Mouse (Mus musculus) lung, embryonic 16.5 days (tissue): ENCODE results near the gene Sphkap. TPM values are rescaled to one million over a fixed set of nuclear protein-coding genes. Genes with fewer than 3 reads are reported as not detected.

Experiments used
- ATAC-seq: fragments of 200-750 bp; cut with Nextera tagmentation; 2 replicates; pipeline ENCODE4 v1.8.0; 2017; ENCODE audit warnings: low read depth, mild to moderate bottlenecking, moderate library complexity
- H3K27ac ChIP-seq: fragments of 300-500 bp; sonication (generic); 2 replicates; pipeline ENCODE4 v1.5.1; 2014; ENCODE audit warnings: mild to moderate bottlenecking, control low read depth, low read length
- H3K27me3 ChIP-seq: fragments of 300-500 bp; sonication (generic); 2 replicates; pipeline ENCODE4 v1.6.1; 2014; ENCODE audit warnings: low read depth, low read length, mixed read lengths; ENCODE audit not compliant: control insufficient read depth, insufficient read depth
- H3K36me3 ChIP-seq: fragments of 300-500 bp; sonication (generic); 2 replicates; pipeline ENCODE4 v1.6.1; 2014; ENCODE audit warnings: low read length; ENCODE audit not compliant: control insufficient read depth, insufficient read depth
- H3K4me1 ChIP-seq: fragments of 300-500 bp; sonication (generic); replicated peaks from 2 replicates; pipeline ENCODE4 v1.6.1; 2014; ENCODE audit warnings: low read length, mixed read lengths; ENCODE audit not compliant: control insufficient read depth, insufficient read depth
- H3K4me2 ChIP-seq: fragments of 300-500 bp; sonication (generic); 2 replicates; pipeline ENCODE4 v1.6.1; 2014; ENCODE audit warnings: low read depth, low read length, control low read depth
- H3K4me3 ChIP-seq: fragments of 300-500 bp; sonication (generic); 2 replicates; pipeline ENCODE4 v1.5.1; 2014; ENCODE audit warnings: mild to moderate bottlenecking, low read length, control low read depth
- H3K9ac ChIP-seq: fragments of 300-500 bp; sonication (generic); 2 replicates; pipeline ENCODE4 v1.6.1; 2014; ENCODE audit warnings: low read length, control low read depth
- H3K9me3 ChIP-seq: fragments of 300-500 bp; sonication (generic); 2 replicates; pipeline ENCODE4 v1.6.1; 2016; ENCODE audit warnings: low read length; ENCODE audit not compliant: control insufficient read depth
- WGBS: fragments of 180-500 bp; shearing (Covaris S2); extraction: QIAGEN DNeasy Blood & Tissue Kit; methylation state at CpG from one replicate; pipeline ENCODE4 v1.1.7; 2014; 5-methylcytosine and 5-hydroxymethylcytosine counted together
- polyA plus RNA-seq: library from polyadenylated mRNA; unstranded; fragments of >200 nt; fragmentation: Nextera tagmentation; extraction: Ambion mirVana; gene quantifications from 2 replicates; pipeline ENCODE4 v1.2.1, GENCODE M21; 2015

Sphkap gene
- polyA plus RNA-seq, result 0.62 and 1.1 TPM in 2 replicates

- Histone ChIP-seq H3K27ac (no peak within 1 kb of the TSS), H3K9me3 (no peaks in the 10 kb centered on the region), H3K4me3 (peak within 1 kb of the TSS; percentile 48), H3K36me3 (no peaks in the 10 kb centered on the region), H3K4me1 (no peaks in the 10 kb centered on the region), H3K4me2 (peak within 1 kb of the TSS; percentile 74), H3K9ac (peak within 1 kb of the TSS; percentile 8), H3K27me3 (no peaks in the 10 kb centered on the region)
- ATAC-seq, result peak; percentile 79
- WGBS, result under 1% methylated on average over 16 of the region's 16 CpGs
Measured at GRCm38 (mm10) chr1:83408021-83408464, at the start of gene Sphkap. Gene Sphkap, minus strand, starts transcription at chr1:83408200.

- ATAC-seq, result no peak
Measured at GRCm38 (mm10) chr1:83451291-83451690, 43.3 kb upstream of the Sphkap start.

GRCm38 (mm10) chr1:83440422-83440821, 32.4 kb upstream of the Sphkap start:
- H3K4me3 ChIP-seq, result no peak overlapping the region
- no peaks in the 10 kb centered on the region for H3K27me3 ChIP-seq
- 89% methylated on average over 2 of the region's 2 CpGs for WGBS
- H3K36me3 ChIP-seq, result no peaks in the 10 kb centered on the region
- no peaks in the 10 kb centered on the region for H3K4me1 ChIP-seq
- ATAC-seq, result no peak
- H3K4me2 ChIP-seq, result no peak overlapping the region
- no peak overlapping the region for H3K27ac ChIP-seq
- no peaks in the 10 kb centered on the region for H3K9me3 ChIP-seq
- no peak overlapping the region for H3K9ac ChIP-seq

More at GRCm38 (mm10) chr1:83451291-83451690, 43.3 kb upstream of the Sphkap start:
- WGBS, result 49% methylated on average over 5 of the region's 5 CpGs
- Histone ChIP-seq H3K9ac (no peak overlapping the region), H3K9me3 (no peaks in the 10 kb centered on the region), H3K27me3 (no peaks in the 10 kb centered on the region), H3K27ac (no peak overlapping the region), H3K4me2 (no peak overlapping the region), H3K4me3 (no peak overlapping the region), H3K36me3 (no peaks in the 10 kb centered on the region), H3K4me1 (no peaks in the 10 kb centered on the region)

- Histone ChIP-seq H3K9ac (no peak overlapping the region), H3K36me3 (no peaks in the 10 kb centered on the region), H3K4me2 (no peak overlapping the region), H3K9me3 (no peaks in the 10 kb centered on the region), H3K4me1 (no peaks in the 10 kb centered on the region), H3K27me3 (no peaks in the 10 kb centered on the region), H3K27ac (no peak overlapping the region), H3K4me3 (no peak overlapping the region)
- no peak for ATAC-seq
- WGBS, result 89% methylated on average over 3 of the region's 3 CpGs
Measured at GRCm38 (mm10) chr1:83433932-83434331, 25.9 kb upstream of the Sphkap start.

GRCm38 (mm10) chr1:83429866-83430265, 21.9 kb upstream of the Sphkap start:
- H3K9me3 ChIP-seq, result no peaks in the 10 kb centered on the region
- H3K4me2 ChIP-seq, result no peak overlapping the region
- H3K4me3 ChIP-seq, result no peak overlapping the region
- no peak for ATAC-seq
- H3K27me3 ChIP-seq, result no peaks in the 10 kb centered on the region
- H3K36me3 ChIP-seq, result no peaks in the 10 kb centered on the region
- no peak overlapping the region for H3K27ac ChIP-seq
- H3K4me1 ChIP-seq, result no peaks in the 10 kb centered on the region
- H3K9ac ChIP-seq, result no peak overlapping the region

GRCm38 (mm10) chr1:83407616-83408015, 384 bp downstream of the Sphkap start:
- Histone ChIP-seq H3K36me3 (no peaks in the 10 kb centered on the region), H3K9ac (peak overlapping the region; percentile 8), H3K27ac (no peak overlapping the region), H3K4me2 (peak overlapping the region; percentile 74), H3K27me3 (no peaks in the 10 kb centered on the region), H3K4me1 (no peaks in the 10 kb centered on the region), H3K4me3 (peak overlapping the region; percentile 48), H3K9me3 (no peaks in the 10 kb centered on the region)
- 1% methylated on average over 11 of the region's 11 CpGs for WGBS
- ATAC-seq, result no peak; the same call in 1 of the 2 replicates

GRCm38 (mm10) chr1:83406882-83407549, 984 bp downstream of the Sphkap start:
- Histone ChIP-seq H3K4me2 (peak overlapping the region; percentile 74; the same call in 1 of the 2 replicates), H3K9me3 (no peaks in the 10 kb centered on the region), H3K4me3 (peak overlapping the region; percentile 48; the same call in 1 of the 2 replicates), H3K27ac (no peak overlapping the region), H3K27me3 (no peaks in the 10 kb centered on the region), H3K36me3 (no peaks in the 10 kb centered on the region), H3K4me1 (no peaks in the 10 kb centered on the region), H3K9ac (no peak overlapping the region)
- ATAC-seq, result no peak
- WGBS, result 12% methylated on average over 8 of the region's 8 CpGs

- Histone ChIP-seq H3K9ac (no peak overlapping the region), H3K4me3 (no peak overlapping the region), H3K36me3 (no peaks in the 10 kb centered on the region), H3K9me3 (no peaks in the 10 kb centered on the region), H3K4me2 (no peak overlapping the region), H3K4me1 (no peaks in the 10 kb centered on the region), H3K27ac (no peak overlapping the region), H3K27me3 (no peaks in the 10 kb centered on the region)
- WGBS, result 92% methylated on average over 1 of the region's 1 CpGs
- no peak for ATAC-seq
Measured at GRCm38 (mm10) chr1:83401079-83401478, 6.9 kb downstream of the Sphkap start.

- H3K4me1 ChIP-seq, result no peaks in the 10 kb centered on the region
- H3K4me2 ChIP-seq, result no peak overlapping the region
- H3K9me3 ChIP-seq, result no peaks in the 10 kb centered on the region
- WGBS, result 90% methylated on average over 2 of the region's 2 CpGs
- no peak overlapping the region for H3K27ac ChIP-seq
- no peak for ATAC-seq
- no peak overlapping the region for H3K4me3 ChIP-seq
- H3K27me3 ChIP-seq, result no peaks in the 10 kb centered on the region
- no peak overlapping the region for H3K9ac ChIP-seq
- H3K36me3 ChIP-seq, result no peaks in the 10 kb centered on the region
Measured at GRCm38 (mm10) chr1:83396284-83396683, 11.7 kb downstream of the Sphkap start.
